Mouse (Mus musculus): ENCODE data around the gene Olfr1348. TPM values are rescaled to one million over a fixed set of nuclear protein-coding genes. Genes with fewer than 3 reads are reported as not detected.
"Not testable (repeated sequence)": the region's sequence is repeated elsewhere in the genome, so short reads cannot be mapped to it uniquely, and the experiment has no call there.

Olfr1348 gene
- not detected in 2 replicates for polyA plus RNA-seq (2014; fragmentation: Nextera tagmentation; extraction: Ambion mirVana)

DNA sequence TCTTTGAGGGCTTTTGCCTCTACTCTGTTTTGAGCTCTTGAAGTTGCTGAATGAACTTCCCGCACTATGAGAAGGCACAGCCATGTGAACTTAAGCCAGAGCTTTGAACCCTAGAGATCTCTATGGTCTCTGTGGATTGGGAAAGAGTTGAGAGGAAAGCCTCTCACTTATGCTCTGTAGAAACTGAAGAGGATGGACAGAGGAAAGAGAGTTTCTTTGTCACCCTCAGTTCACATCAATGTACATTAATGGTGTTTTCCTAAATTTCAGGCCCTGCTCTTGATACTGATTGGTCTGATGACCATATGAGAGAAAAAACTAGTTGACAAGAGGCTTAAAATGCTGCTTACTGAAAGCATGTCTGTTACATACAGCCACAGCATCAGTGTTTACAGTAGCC lies at the start of gene Olfr1348:
Olfr1348 (minus strand) TSS at position 101 of the 400 bp plus-strand sequence.
- H3K27me3 ChIP-seq (ENCODE audit: control insufficient read depth, insufficient read depth, low read length): no peaks in the 10 kb centered on the region
- H3K9me3 ChIP-seq (ENCODE audit: control insufficient read depth, low read length): no peaks in the 10 kb centered on the region
- WGBS: 96% methylated on average over 1 of the region's 1 CpGs
- H3K27ac ChIP-seq (ENCODE audit: low read depth, low read length): no peak within 1 kb of the TSS
- no peak within 1 kb of the TSS for H3K9ac ChIP-seq (ENCODE audit: low read length)
- H3K36me3 ChIP-seq (ENCODE audit: control insufficient read depth, insufficient read depth, low read length): no peaks in the 10 kb centered on the region
- no peak for DNase-seq (ENCODE audit: low spot score)
- ATAC-seq (ENCODE audit: insufficient read depth, low FRiP score, low TSS enrichment): no peak
- H3K4me1 ChIP-seq (ENCODE audit: control insufficient read depth, insufficient read depth, low read length): no peaks in the 10 kb centered on the region
- no peak within 1 kb of the TSS for H3K4me3 ChIP-seq (ENCODE audit: low read depth, low read length)
- H3K4me2 ChIP-seq (ENCODE audit: low read depth): no peak within 1 kb of the TSS

DNA sequence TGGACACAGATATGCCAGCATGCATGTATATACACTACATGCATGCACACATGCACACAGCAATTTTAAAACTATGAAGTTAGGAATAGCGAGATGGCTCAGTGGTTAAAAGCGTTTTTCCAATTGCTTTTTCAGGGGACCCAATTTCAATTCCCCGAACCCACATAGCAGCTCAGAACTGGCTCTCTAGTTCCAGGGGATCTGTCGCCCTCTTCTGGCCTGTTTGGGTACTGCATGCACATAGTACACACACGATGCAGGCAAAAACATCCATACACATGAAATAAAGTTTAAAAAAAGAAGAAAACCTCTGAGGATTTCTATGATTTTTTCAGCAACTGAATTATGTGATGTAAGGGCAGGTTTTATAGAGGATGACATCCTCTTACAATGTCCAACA lies 17.6 kb upstream of the Olfr1348 start:
- ATAC-seq (ENCODE audit: insufficient read depth, low FRiP score, low TSS enrichment) (no peak), DNase-seq (ENCODE audit: low spot score) (peak; percentile 16)
- no peak overlapping the region for H3K4me2 ChIP-seq (ENCODE audit: low read depth)
- H3K9ac ChIP-seq (ENCODE audit: low read length): no peak overlapping the region
- H3K27ac ChIP-seq (ENCODE audit: low read depth, low read length): no peak overlapping the region
- no peaks in the 10 kb centered on the region for H3K27me3 ChIP-seq (ENCODE audit: control insufficient read depth, insufficient read depth, low read length)
- H3K4me1 ChIP-seq (ENCODE audit: control insufficient read depth, insufficient read depth, low read length): no peaks in the 10 kb centered on the region
- H3K9me3 ChIP-seq (ENCODE audit: control insufficient read depth, low read length): peaks cover 13% of the 10 kb centered on the region; the same call in 1 of the 2 replicates
- WGBS: 67% methylated on average over 5 of the region's 5 CpGs
- no peak overlapping the region for H3K4me3 ChIP-seq (ENCODE audit: low read depth, low read length)
- no peaks in the 10 kb centered on the region for H3K36me3 ChIP-seq (ENCODE audit: control insufficient read depth, insufficient read depth, low read length)

GRCm38 (mm10) chr7:6525001-6525400 lies 16.5 kb upstream of the Olfr1348 start:
- no peak overlapping the region for H3K27ac ChIP-seq (ENCODE audit: low read depth, low read length)
- no peaks in the 10 kb centered on the region for H3K27me3 ChIP-seq (ENCODE audit: control insufficient read depth, insufficient read depth, low read length)
- H3K9me3 ChIP-seq (ENCODE audit: control insufficient read depth, low read length): peaks cover 13% of the 10 kb centered on the region; the same call in 1 of the 2 replicates
- H3K4me1 ChIP-seq (ENCODE audit: control insufficient read depth, insufficient read depth, low read length): no peaks in the 10 kb centered on the region
- DNase-seq (ENCODE audit: low spot score): no peak
- H3K36me3 ChIP-seq (ENCODE audit: control insufficient read depth, insufficient read depth, low read length): no peaks in the 10 kb centered on the region
- no peak for ATAC-seq (ENCODE audit: insufficient read depth, low FRiP score, low TSS enrichment)
- H3K9ac ChIP-seq (ENCODE audit: low read length): no peak overlapping the region
- H3K4me3 ChIP-seq (ENCODE audit: low read depth, low read length): no peak overlapping the region
- H3K4me2 ChIP-seq (ENCODE audit: low read depth): no peak overlapping the region
- WGBS: 68% methylated on average over 3 of the region's 3 CpGs

DNA sequence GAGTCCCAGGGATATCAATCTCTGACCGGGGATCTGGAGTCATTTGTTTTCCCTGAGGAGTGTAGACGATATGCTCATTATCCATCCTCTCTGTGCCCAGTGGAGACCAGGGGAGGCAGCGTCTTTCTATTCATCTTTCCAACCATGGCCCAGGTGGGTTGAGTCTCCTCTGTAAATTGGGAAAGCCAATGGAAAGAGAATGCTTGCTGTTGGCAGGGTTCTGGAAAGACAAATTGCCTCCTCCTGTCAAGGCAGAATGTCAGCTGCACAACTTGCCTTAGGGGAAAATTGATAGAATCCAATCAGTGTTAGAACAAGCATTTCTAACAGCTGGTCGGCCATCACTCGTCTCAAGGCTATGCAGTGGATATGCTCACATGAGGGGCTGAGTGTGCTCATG lies 14.3 kb upstream of the Olfr1348 start, which contains the start of gene Olfr1349:
Olfr1349 (minus strand) TSS at position 101 of the 400 bp plus-strand sequence.
- H3K9me3 ChIP-seq (ENCODE audit: control insufficient read depth, low read length): peaks cover 11% of the 10 kb centered on the region; the same call in 1 of the 2 replicates
- no peak within 1 kb of the TSS for H3K9ac ChIP-seq (ENCODE audit: low read length)
- H3K27me3 ChIP-seq (ENCODE audit: control insufficient read depth, insufficient read depth, low read length): no peaks in the 10 kb centered on the region
- H3K4me2 ChIP-seq (ENCODE audit: low read depth): no peak within 1 kb of the TSS
- H3K4me1 ChIP-seq (ENCODE audit: control insufficient read depth, insufficient read depth, low read length): no peaks in the 10 kb centered on the region
- no peak for ATAC-seq (ENCODE audit: insufficient read depth, low FRiP score, low TSS enrichment)
- WGBS: 87% methylated on average over 5 of the region's 5 CpGs
- H3K36me3 ChIP-seq (ENCODE audit: control insufficient read depth, insufficient read depth, low read length): no peaks in the 10 kb centered on the region
- H3K27ac ChIP-seq (ENCODE audit: low read depth, low read length): no peak within 1 kb of the TSS
- no peak within 1 kb of the TSS for H3K4me3 ChIP-seq (ENCODE audit: low read depth, low read length)
- no peak for DNase-seq (ENCODE audit: low spot score)

DNA sequence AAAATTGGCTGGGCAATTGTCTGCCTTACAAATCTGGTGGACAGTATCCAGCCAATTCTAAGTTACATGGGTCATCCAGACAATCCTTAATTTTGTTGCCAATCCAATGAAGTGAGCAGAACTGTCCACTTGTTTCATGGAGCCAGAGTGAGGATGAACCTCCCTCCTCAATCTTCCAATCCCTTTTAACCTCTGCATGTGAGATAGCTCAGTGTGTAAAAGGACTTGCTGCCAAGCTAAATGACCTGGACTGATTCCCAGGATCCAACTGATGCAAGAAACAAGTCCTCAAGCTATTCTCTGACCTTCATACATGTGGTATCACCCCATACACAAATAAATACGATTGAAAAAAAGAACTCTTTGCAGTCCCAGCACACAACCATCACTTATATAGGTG lies 13.1 kb upstream of the Olfr1348 start:
- Histone ChIP-seq H3K27ac (ENCODE audit: low read depth, low read length) (no peak overlapping the region), H3K4me3 (ENCODE audit: low read depth, low read length) (no peak overlapping the region), H3K9me3 (ENCODE audit: control insufficient read depth, low read length) (peaks cover 7% of the 10 kb centered on the region; the same call in 1 of the 2 replicates), H3K4me1 (ENCODE audit: control insufficient read depth, insufficient read depth, low read length) (no peaks in the 10 kb centered on the region), H3K4me2 (ENCODE audit: low read depth) (no peak overlapping the region), H3K36me3 (ENCODE audit: control insufficient read depth, insufficient read depth, low read length) (no peaks in the 10 kb centered on the region), H3K27me3 (ENCODE audit: control insufficient read depth, insufficient read depth, low read length) (no peaks in the 10 kb centered on the region), H3K9ac (ENCODE audit: low read length) (no peak overlapping the region)
- DNase-seq (ENCODE audit: low spot score): no peak
- WGBS: 51% methylated on average over 1 of the region's 1 CpGs
- ATAC-seq (ENCODE audit: insufficient read depth, low FRiP score, low TSS enrichment): no peak

DNA sequence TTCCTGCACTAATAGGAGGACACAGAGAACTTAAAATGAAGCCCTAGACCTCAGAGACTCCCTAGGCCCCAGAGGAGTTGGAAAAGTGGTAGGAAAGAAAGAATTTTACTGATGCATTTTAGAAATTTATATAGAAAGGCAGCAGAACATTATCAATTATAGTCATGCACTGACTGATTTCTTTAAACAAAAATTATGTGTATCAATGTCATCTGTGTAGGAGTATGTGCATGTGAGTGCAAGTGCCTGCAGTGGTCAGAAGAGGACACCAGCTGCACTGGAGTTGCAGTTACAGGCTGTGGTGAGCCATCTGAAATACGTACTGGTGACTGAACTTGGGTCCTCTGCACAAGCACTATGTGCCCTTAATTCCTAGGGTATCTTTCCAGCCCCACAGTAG lies 8.9 kb downstream of the Olfr1348 start, which contains the start of gene Olfr1347:
Olfr1347 (minus strand) TSS at position 101 of the 400 bp plus-strand sequence.
- no peak within 1 kb of the TSS for H3K4me2 ChIP-seq (ENCODE audit: low read depth)
- ATAC-seq (ENCODE audit: insufficient read depth, low FRiP score, low TSS enrichment): no peak

DNA sequence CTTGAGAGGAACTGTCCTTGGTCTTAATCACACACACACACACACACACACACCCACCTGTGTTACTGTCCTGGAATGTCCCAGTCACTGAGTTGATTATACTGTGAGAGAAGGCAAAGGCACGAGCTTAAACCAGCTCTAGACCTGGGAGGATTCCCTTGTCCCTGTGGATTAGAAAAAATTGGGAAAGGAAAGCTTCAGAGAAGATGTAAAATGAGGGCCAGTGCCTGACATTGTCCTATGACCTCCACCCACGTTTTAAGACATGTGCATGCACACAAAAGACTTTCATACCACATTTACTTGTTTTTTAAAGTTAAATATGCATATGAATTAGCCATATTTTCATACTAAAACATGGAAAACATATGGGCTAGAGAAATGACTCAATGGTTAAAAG lies 21.7 kb downstream of the Olfr1348 start, which contains the start of gene Olfr5:
Olfr5 (minus strand) TSS at position 101 of the 400 bp plus-strand sequence.
- Histone ChIP-seq H3K27ac (ENCODE audit: low read depth, low read length) (no peak within 1 kb of the TSS), H3K27me3 (ENCODE audit: control insufficient read depth, insufficient read depth, low read length) (no peaks in the 10 kb centered on the region), H3K4me2 (ENCODE audit: low read depth) (no peak within 1 kb of the TSS), H3K9ac (ENCODE audit: low read length) (no peak within 1 kb of the TSS), H3K4me1 (ENCODE audit: control insufficient read depth, insufficient read depth, low read length) (no peaks in the 10 kb centered on the region), H3K9me3 (ENCODE audit: control insufficient read depth, low read length) (no peaks in the 10 kb centered on the region; the same call in 1 of the 2 replicates), H3K36me3 (ENCODE audit: control insufficient read depth, insufficient read depth, low read length) (no peaks in the 10 kb centered on the region), H3K4me3 (ENCODE audit: low read depth, low read length) (no peak within 1 kb of the TSS)
- DNase-seq (ENCODE audit: low spot score) (no peak), ATAC-seq (ENCODE audit: insufficient read depth, low FRiP score, low TSS enrichment) (no peak)
- WGBS: 49% methylated on average over 2 of the region's 2 CpGs

More for the DNA sequence above, 8.9 kb downstream of the Olfr1348 start, which contains the start of gene Olfr1347:
- Histone ChIP-seq H3K4me1 (ENCODE audit: control insufficient read depth, insufficient read depth, low read length) (no peaks in the 10 kb centered on the region), H3K36me3 (ENCODE audit: control insufficient read depth, insufficient read depth, low read length) (no peaks in the 10 kb centered on the region), H3K9ac (ENCODE audit: low read length) (no peak within 1 kb of the TSS), H3K27ac (ENCODE audit: low read depth, low read length) (no peak within 1 kb of the TSS), H3K27me3 (ENCODE audit: control insufficient read depth, insufficient read depth, low read length) (no peaks in the 10 kb centered on the region), H3K4me3 (ENCODE audit: low read depth, low read length) (no peak within 1 kb of the TSS), H3K9me3 (ENCODE audit: control insufficient read depth, low read length) (peaks cover 5% of the 10 kb centered on the region; the same call in 1 of the 2 replicates)
- no peak for DNase-seq (ENCODE audit: low spot score)
- 73% methylated on average over 1 of the region's 1 CpGs for WGBS

- H3K27ac ChIP-seq (ENCODE audit: low read depth, low read length); DNase-seq (ENCODE audit: low spot score); H3K4me2 ChIP-seq (ENCODE audit: low read depth); H3K9me3 ChIP-seq (ENCODE audit: control insufficient read depth, low read length); H3K9ac ChIP-seq (ENCODE audit: low read length); ATAC-seq (ENCODE audit: insufficient read depth, low FRiP score, low TSS enrichment); H3K4me3 ChIP-seq (ENCODE audit: low read depth, low read length); H3K4me1 ChIP-seq (ENCODE audit: control insufficient read depth, insufficient read depth, low read length); H3K27me3 ChIP-seq (ENCODE audit: control insufficient read depth, insufficient read depth, low read length); H3K36me3 ChIP-seq (ENCODE audit: control insufficient read depth, insufficient read depth, low read length): not testable (repeated sequence)
- WGBS: 83% methylated on average over 2 of the region's 2 CpGs
These were observed 30.9 kb downstream of the Olfr1348 start for GRCm38 (mm10) chr7:6477633-6478032.

DNA sequence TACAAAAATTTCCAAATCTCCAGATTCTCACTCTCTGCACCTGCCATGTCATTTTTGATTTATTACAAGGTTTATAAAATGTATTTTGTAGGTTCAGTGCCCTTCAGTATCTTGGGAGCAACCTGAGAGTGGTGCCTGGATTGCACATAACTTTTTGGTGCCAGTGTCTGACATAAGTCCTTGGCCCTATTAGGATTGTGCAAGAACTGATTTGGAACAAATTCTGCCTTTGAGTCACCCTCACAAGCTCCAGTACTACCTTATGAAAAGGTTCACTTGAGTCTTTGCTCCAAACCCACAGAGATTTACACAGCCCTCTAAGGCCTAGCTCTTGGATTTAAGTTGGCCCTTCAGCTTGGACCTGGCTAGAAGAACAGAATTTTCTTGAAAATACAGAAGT lies 41.6 kb downstream of the Olfr1348 start, which contains the start of gene Olfr1346:
Olfr1346 (plus strand) TSS at position 151 of the 400 bp plus-strand sequence.
- no peak within 1 kb of the TSS for H3K4me2 ChIP-seq (ENCODE audit: low read depth)
- H3K9ac ChIP-seq (ENCODE audit: low read length): no peak within 1 kb of the TSS
- no peaks in the 10 kb centered on the region for H3K27me3 ChIP-seq (ENCODE audit: control insufficient read depth, insufficient read depth, low read length)
- H3K27ac ChIP-seq (ENCODE audit: low read depth, low read length): no peak within 1 kb of the TSS
- H3K36me3 ChIP-seq (ENCODE audit: control insufficient read depth, insufficient read depth, low read length): no peaks in the 10 kb centered on the region
- no peaks in the 10 kb centered on the region for H3K4me1 ChIP-seq (ENCODE audit: control insufficient read depth, insufficient read depth, low read length)
- no peak within 1 kb of the TSS for H3K4me3 ChIP-seq (ENCODE audit: low read depth, low read length)
- ATAC-seq (ENCODE audit: insufficient read depth, low FRiP score, low TSS enrichment): no peak
- DNase-seq (ENCODE audit: low spot score): no peak
- H3K9me3 ChIP-seq (ENCODE audit: control insufficient read depth, low read length): no peaks in the 10 kb centered on the region

Data from neural tube, embryonic 11.5 days (tissue).